Mouse (Mus musculus): ENCODE measurements around the gene Npff.

DNA sequence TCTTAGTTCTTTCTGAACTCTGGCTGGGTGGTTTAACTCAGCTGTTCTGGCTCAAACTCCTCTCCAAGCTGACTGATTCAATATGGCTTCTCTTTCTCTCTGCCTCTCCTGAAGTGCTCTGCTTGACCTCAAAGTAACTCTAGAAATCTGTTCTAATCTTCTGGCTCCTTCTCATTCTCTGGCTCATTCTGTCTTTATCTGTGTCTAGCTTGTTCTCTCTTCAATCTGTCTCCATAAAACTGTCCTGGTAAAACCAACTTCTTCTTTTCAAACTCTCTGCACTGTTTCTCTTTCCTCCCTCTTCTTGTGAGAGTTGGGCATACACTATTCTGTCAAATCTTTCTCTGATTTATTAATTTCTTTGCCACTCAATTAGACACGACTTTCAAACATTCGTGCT, 43.1 kb upstream of the Npff start:
- TF ChIP-seq CTCF (conservative IDR thresholded peaks at IDR 0.05 in 1 of 2, IDR thresholded peaks at IDR 0.05 in 1 of 2; ENCODE audit: low read depth in 2 of 2, low read length in 2 of 2) (no peak), POLR2AphosphoS2 (IDR thresholded peaks at IDR 0.05; ENCODE audit: low read depth, low read length) (no peak)
